Mouse (Mus musculus) liver, embryonic 14.5 days (tissue): ENCODE measurements around the gene Cd2.

Experiments
- CTCF ChIP-seq: IDR thresholded peaks from 2 replicates; pipeline ENCODE4 v1.5.1; 2016; ENCODE audit warnings: antibody characterized with exemption, low read depth, control low read depth
- EP300 ChIP-seq: IDR thresholded peaks from 2 replicates; pipeline ENCODE4 v1.6.1; 2016; ENCODE audit warnings: antibody characterized with exemption, low read depth

DNA sequence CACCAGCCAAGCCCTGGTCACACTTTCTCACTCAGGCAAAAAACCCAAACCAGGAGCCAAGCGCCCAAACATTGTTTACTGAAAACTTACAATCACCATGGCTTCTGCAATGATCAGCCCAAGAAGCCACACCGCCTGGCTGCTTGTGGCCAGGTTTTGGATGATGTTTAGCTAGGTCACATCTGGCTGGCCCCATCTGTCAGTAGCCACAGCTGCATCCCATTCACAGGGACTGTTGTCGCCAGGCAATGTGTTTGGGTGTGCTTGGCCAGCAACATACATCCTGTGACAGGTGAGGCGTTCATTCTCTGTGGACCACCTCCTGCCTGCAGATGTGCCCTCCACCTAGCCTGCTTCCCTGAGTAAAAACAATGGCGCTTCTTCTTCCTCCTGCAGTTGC is 4.9 kb upstream of the Cd2 start:
- no peak for TF ChIP-seq CTCF
- TF ChIP-seq EP300: no peak
